Mouse (Mus musculus) neutrophil, adult 59 days (primary cell): ENCODE measurements around the gene Henmt1. TPM values are rescaled to one million over a fixed set of nuclear protein-coding genes. Genes with fewer than 3 reads are reported as not detected.

Source experiments
- total RNA-seq, 2 experiments: library from RNA; stranded (reverse); gene quantifications; 1 replicate in 1 of 2; 2 replicates in 1 of 2; pipeline ENCODE4 v1.2.4; 2023

Henmt1 gene
- not detected for total RNA-seq

DNA sequence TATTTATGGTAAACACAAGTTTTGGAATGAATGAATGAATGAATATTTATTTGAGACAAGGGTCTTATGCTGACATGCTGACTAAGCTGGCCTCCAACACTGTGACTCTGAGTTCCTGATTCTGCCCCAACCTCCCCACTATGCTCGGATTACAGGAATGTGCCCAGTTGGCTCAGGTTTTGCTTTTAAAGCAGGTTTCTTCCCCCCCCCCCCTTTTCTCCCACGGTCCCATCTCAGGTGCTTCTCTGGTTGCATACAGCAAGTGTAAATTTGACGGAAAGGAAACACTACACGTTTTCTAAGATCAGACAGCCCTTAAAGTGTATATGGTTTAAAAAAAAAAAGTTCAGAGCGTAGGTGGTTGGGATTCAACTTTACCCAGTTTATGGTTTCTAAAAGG is at the start of gene Henmt1:
Gene Henmt1, plus strand, starts transcription at position 301 of the 400 bp plus-strand sequence.

DNA sequence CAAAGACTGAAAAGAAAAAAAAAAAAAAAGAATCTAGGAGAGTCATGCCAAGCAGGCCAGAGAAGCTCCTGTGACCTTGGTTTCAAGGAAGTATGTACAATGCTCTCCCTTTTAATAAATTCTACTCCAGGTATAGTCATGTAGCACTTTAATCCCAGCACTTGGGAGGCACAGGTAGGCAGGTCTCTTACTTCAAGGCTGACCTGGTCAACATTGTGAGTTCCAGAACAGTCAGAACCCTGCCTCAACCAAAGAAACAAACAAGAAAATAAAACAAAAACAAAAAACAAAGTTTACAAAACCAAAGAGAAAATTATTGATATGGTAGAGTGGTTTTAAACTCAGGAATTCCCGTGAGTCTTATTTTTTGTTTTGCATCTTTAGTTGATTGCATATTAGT is 49.8 kb upstream of the Henmt1 start, which contains the start of gene Fndc7:
Gene Fndc7, minus strand, starts transcription at position 101 of the 400 bp plus-strand sequence.

DNA sequence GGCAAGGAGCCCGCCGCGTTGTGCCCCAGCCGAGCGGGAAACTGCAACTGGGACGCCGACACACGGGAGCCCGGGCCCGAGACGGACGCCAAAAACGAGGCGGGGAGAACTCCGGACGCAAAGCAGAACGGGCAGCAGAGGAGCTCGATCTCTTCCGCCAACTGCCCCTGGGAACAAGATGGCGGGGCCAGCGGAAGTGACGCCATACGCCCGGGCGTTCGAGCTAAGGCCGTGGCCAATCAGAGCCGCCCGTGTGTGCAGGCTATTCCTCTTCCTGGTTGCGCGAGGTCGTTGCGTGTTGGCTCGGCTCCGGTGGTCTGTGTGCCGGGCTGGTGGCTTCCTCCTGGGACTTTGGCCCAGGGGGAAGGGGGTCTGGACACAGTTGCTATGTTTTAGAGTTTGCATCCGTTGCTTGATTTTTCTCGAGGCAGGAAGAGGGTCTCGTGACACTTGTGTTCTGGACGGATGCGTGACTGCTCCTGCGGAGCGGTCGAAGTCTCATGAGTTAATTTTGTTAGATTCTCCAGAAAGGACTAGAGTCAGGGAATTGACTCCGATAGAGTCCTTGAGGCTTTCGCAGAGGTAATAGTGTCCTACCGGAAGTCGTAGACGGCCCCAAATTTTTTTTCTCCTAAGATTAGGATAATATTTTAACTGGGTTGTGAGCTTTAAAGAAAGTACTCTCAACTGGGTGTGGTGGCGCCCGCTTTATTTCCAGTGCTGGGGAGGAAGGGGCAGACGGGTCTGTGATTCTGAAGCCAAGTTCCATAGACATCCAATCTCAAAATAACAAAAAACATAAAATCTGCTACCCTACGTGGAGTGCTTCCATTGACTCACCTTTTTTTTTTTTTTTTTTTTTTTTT is 27.9 kb upstream of the Henmt1 start, which contains the start of gene Prpf38b:
Gene Prpf38b, minus strand, starts transcription at position 180 of the 866 bp plus-strand sequence.

GRCm38 (mm10) chr3:108940001-108940633 is 444 bp downstream of the Henmt1 start, which contains the start of gene Gm9857:
Gene Gm9857 (minus strand): TSS chr3:108940445.

Other genes with a start within 250 kb of the Henmt1 start
- gene Gpsm2, start 217.6 kb upstream of the Henmt1 start, total RNA-seq = 10 to 100 TPM; 15.7 to 26.1 TPM
- gene Aknad1, start 200.2 kb upstream of the Henmt1 start, total RNA-seq = under 1 TPM in 1 of 2 experiments, not detected in 1; 0.16 TPM
- gene Stxbp3, start 99.3 kb upstream of the Henmt1 start, total RNA-seq = 10 to 100 TPM; 41.8 to 53.1 TPM
- under 1 TPM in 1 of 2 experiments, not detected in 1; 0.46 TPM for gene Fndc7, start 49.9 kb upstream of the Henmt1 start, total RNA-seq
- 10 to 100 TPM; 92.4 to 98.8 TPM for gene Prpf38b, start 28.1 kb upstream of the Henmt1 start, total RNA-seq
- gene Gm9857, start 572 bp downstream of the Henmt1 start, total RNA-seq = not detected
- 10 to 100 TPM; 12.8 to 18.1 TPM for gene Fam102b, start 87.7 kb downstream of the Henmt1 start, total RNA-seq
- gene Slc25a54, start 140.6 kb downstream of the Henmt1 start, total RNA-seq = not detected
- 10 to 100 TPM; 68.9 TPM for gene Slc25a24, start 183.3 kb downstream of the Henmt1 start, total RNA-seq